Mouse (Mus musculus): ENCODE measurements at regions not wholly inside any gene's neighbourhood (a gene's known extent, or its start where the extent isn't known, plus 50 kb on each side); places are given as distances from the start of the nearest gene placed in this dataset.

- H3K27ac ChIP-seq (ENCODE audit: low read length), result no peak overlapping the region
- ATAC-seq (ENCODE audit: insufficient read depth, low FRiP score), result no peak
- no peaks in the 10 kb centered on the region for H3K27me3 ChIP-seq (ENCODE audit: control insufficient read depth, insufficient read depth, low read length)
- no peak overlapping the region for H3K9ac ChIP-seq (ENCODE audit: low read length)
- no peak overlapping the region for H3K4me3 ChIP-seq (replicated peaks; ENCODE audit: low read length)
- H3K4me1 ChIP-seq (ENCODE audit: control insufficient read depth, insufficient read depth, low read length), result no peaks in the 10 kb centered on the region
- no peak overlapping the region for H3K4me2 ChIP-seq (ENCODE audit: low read depth, low read length)
- WGBS, result 44% methylated on average over 10 of the region's 10 CpGs
- no peaks in the 10 kb centered on the region for H3K36me3 ChIP-seq (ENCODE audit: control insufficient read depth, insufficient read depth, low read length)
- no peaks in the 10 kb centered on the region for H3K9me3 ChIP-seq (replicated peaks; ENCODE audit: control insufficient read depth, low read length)
Observed at GRCm38 (mm10) chr14:48942882-48943281, 123.0 kb upstream of the Ap5m1 start.

- Histone ChIP-seq H3K4me2 (ENCODE audit: low read depth, low read length) (no peak overlapping the region), H3K27ac (ENCODE audit: low read length) (no peak overlapping the region), H3K9ac (ENCODE audit: low read length) (no peak overlapping the region), H3K4me1 (ENCODE audit: control insufficient read depth, insufficient read depth, low read length) (no peaks in the 10 kb centered on the region), H3K27me3 (ENCODE audit: control insufficient read depth, insufficient read depth, low read length) (no peaks in the 10 kb centered on the region), H3K9me3 (replicated peaks; ENCODE audit: control insufficient read depth, low read length) (no peaks in the 10 kb centered on the region), H3K36me3 (ENCODE audit: control insufficient read depth, insufficient read depth, low read length) (no peaks in the 10 kb centered on the region), H3K4me3 (replicated peaks; ENCODE audit: low read length) (no peak overlapping the region)
- WGBS, result 82% methylated on average over 9 of the region's 9 CpGs
- ATAC-seq (ENCODE audit: insufficient read depth, low FRiP score), result no peak
Observed at GRCm38 (mm10) chr14:48930886-48931285, 135.0 kb upstream of the Ap5m1 start.

GRCm38 (mm10) chr14:48925870-48926269 lies 140.0 kb upstream of the Ap5m1 start:
- WGBS, result 62% methylated on average over 1 of the region's 1 CpGs

GRCm38 (mm10) chr14:48909420-48909819 lies 156.5 kb upstream of the Ap5m1 start:
- Histone ChIP-seq H3K4me3 (replicated peaks; ENCODE audit: low read length) (no peak overlapping the region), H3K4me2 (ENCODE audit: low read depth, low read length) (no peak overlapping the region), H3K27ac (ENCODE audit: low read length) (no peak overlapping the region), H3K4me1 (ENCODE audit: control insufficient read depth, insufficient read depth, low read length) (0 out of 2 replicates have a peak, but pooled peaks cover 2% of the 10 kb centered on the region), H3K36me3 (ENCODE audit: control insufficient read depth, insufficient read depth, low read length) (no peaks in the 10 kb centered on the region), H3K9ac (ENCODE audit: low read length) (no peak overlapping the region), H3K9me3 (replicated peaks; ENCODE audit: control insufficient read depth, low read length) (no peaks in the 10 kb centered on the region), H3K27me3 (ENCODE audit: control insufficient read depth, insufficient read depth, low read length) (no peaks in the 10 kb centered on the region)
- 59% methylated on average over 13 of the region's 13 CpGs for WGBS
- ATAC-seq (ENCODE audit: insufficient read depth, low FRiP score), result no peak

More at GRCm38 (mm10) chr14:48925870-48926269, 140.0 kb upstream of the Ap5m1 start:
- Histone ChIP-seq H3K36me3 (ENCODE audit: control insufficient read depth, insufficient read depth, low read length) (no peaks in the 10 kb centered on the region), H3K9ac (ENCODE audit: low read length) (no peak overlapping the region), H3K27me3 (ENCODE audit: control insufficient read depth, insufficient read depth, low read length) (no peaks in the 10 kb centered on the region), H3K4me1 (ENCODE audit: control insufficient read depth, insufficient read depth, low read length) (no peaks in the 10 kb centered on the region), H3K4me3 (replicated peaks; ENCODE audit: low read length) (no peak overlapping the region), H3K9me3 (replicated peaks; ENCODE audit: control insufficient read depth, low read length) (no peaks in the 10 kb centered on the region), H3K27ac (ENCODE audit: low read length) (no peak overlapping the region), H3K4me2 (ENCODE audit: low read depth, low read length) (no peak overlapping the region)
- ATAC-seq (ENCODE audit: insufficient read depth, low FRiP score), result no peak

- H3K4me1 ChIP-seq (ENCODE audit: control insufficient read depth, insufficient read depth, low read length), result 0 out of 2 replicates have a peak, but pooled peaks cover 2% of the 10 kb centered on the region
- no peaks in the 10 kb centered on the region for H3K9me3 ChIP-seq (replicated peaks; ENCODE audit: control insufficient read depth, low read length)
- H3K27me3 ChIP-seq (ENCODE audit: control insufficient read depth, insufficient read depth, low read length), result no peaks in the 10 kb centered on the region
- no peak overlapping the region for H3K27ac ChIP-seq (ENCODE audit: low read length)
- H3K4me3 ChIP-seq (replicated peaks; ENCODE audit: low read length), result no peak overlapping the region
- 66% methylated on average over 14 of the region's 14 CpGs for WGBS
- no peak for ATAC-seq (ENCODE audit: insufficient read depth, low FRiP score)
- H3K9ac ChIP-seq (ENCODE audit: low read length), result no peak overlapping the region
- no peak overlapping the region for H3K4me2 ChIP-seq (ENCODE audit: low read depth, low read length)
- no peaks in the 10 kb centered on the region for H3K36me3 ChIP-seq (ENCODE audit: control insufficient read depth, insufficient read depth, low read length)
Observed at GRCm38 (mm10) chr14:48907991-48908698, 157.8 kb upstream of the Ap5m1 start.

GRCm38 (mm10) chr14:48907403-48907973 lies 158.4 kb upstream of the Ap5m1 start:
- ATAC-seq (ENCODE audit: insufficient read depth, low FRiP score), result no peak
- H3K27me3 ChIP-seq (ENCODE audit: control insufficient read depth, insufficient read depth, low read length), result no peaks in the 10 kb centered on the region
- H3K4me1 ChIP-seq (ENCODE audit: control insufficient read depth, insufficient read depth, low read length), result 0 out of 2 replicates have a peak, but pooled peaks cover 2% of the 10 kb centered on the region
- H3K9ac ChIP-seq (ENCODE audit: low read length), result no peak overlapping the region
- H3K9me3 ChIP-seq (replicated peaks; ENCODE audit: control insufficient read depth, low read length), result no peaks in the 10 kb centered on the region
- H3K36me3 ChIP-seq (ENCODE audit: control insufficient read depth, insufficient read depth, low read length), result no peaks in the 10 kb centered on the region
- 71% methylated on average over 6 of the region's 6 CpGs for WGBS
- no peak overlapping the region for H3K4me2 ChIP-seq (ENCODE audit: low read depth, low read length)
- H3K4me3 ChIP-seq (replicated peaks; ENCODE audit: low read length), result no peak overlapping the region
- no peak overlapping the region for H3K27ac ChIP-seq (ENCODE audit: low read length)

GRCm38 (mm10) chr14:48906956-48907355 lies 158.9 kb upstream of the Ap5m1 start:
- Histone ChIP-seq H3K9me3 (replicated peaks; ENCODE audit: control insufficient read depth, low read length) (no peaks in the 10 kb centered on the region), H3K4me3 (replicated peaks; ENCODE audit: low read length) (no peak overlapping the region), H3K27ac (ENCODE audit: low read length) (no peak overlapping the region), H3K27me3 (ENCODE audit: control insufficient read depth, insufficient read depth, low read length) (no peaks in the 10 kb centered on the region), H3K9ac (ENCODE audit: low read length) (no peak overlapping the region), H3K4me1 (ENCODE audit: control insufficient read depth, insufficient read depth, low read length) (0 out of 2 replicates have a peak, but pooled peaks cover 2% of the 10 kb centered on the region), H3K36me3 (ENCODE audit: control insufficient read depth, insufficient read depth, low read length) (no peaks in the 10 kb centered on the region), H3K4me2 (ENCODE audit: low read depth, low read length) (no peak overlapping the region)
- 94% methylated on average over 1 of the region's 1 CpGs for WGBS
- ATAC-seq (ENCODE audit: insufficient read depth, low FRiP score), result no peak

- Histone ChIP-seq H3K27me3 (ENCODE audit: control insufficient read depth, insufficient read depth, low read length) (no peaks in the 10 kb centered on the region), H3K9me3 (replicated peaks; ENCODE audit: control insufficient read depth, low read length) (no peaks in the 10 kb centered on the region), H3K4me1 (ENCODE audit: control insufficient read depth, insufficient read depth, low read length) (0 out of 2 replicates have a peak, but pooled peaks cover 2% of the 10 kb centered on the region), H3K4me2 (ENCODE audit: low read depth, low read length) (no peak overlapping the region), H3K36me3 (ENCODE audit: control insufficient read depth, insufficient read depth, low read length) (no peaks in the 10 kb centered on the region), H3K9ac (ENCODE audit: low read length) (no peak overlapping the region), H3K27ac (ENCODE audit: low read length) (no peak overlapping the region), H3K4me3 (replicated peaks; ENCODE audit: low read length) (no peak overlapping the region)
- no peak for ATAC-seq (ENCODE audit: insufficient read depth, low FRiP score)
- 72% methylated on average over 1 of the region's 1 CpGs for WGBS
Observed at GRCm38 (mm10) chr14:48904576-48904975, 161.3 kb upstream of the Ap5m1 start.

GRCm38 (mm10) chr14:48903526-48903925 lies 162.4 kb upstream of the Ap5m1 start:
- H3K4me1 ChIP-seq (ENCODE audit: control insufficient read depth, insufficient read depth, low read length), result 0 out of 2 replicates have a peak, but pooled peaks cover 2% of the 10 kb centered on the region
- WGBS, result 42% methylated on average over 5 of the region's 5 CpGs
- H3K27me3 ChIP-seq (ENCODE audit: control insufficient read depth, insufficient read depth, low read length), result no peaks in the 10 kb centered on the region
- no peak for ATAC-seq (ENCODE audit: insufficient read depth, low FRiP score)
- H3K27ac ChIP-seq (ENCODE audit: low read length), result no peak overlapping the region
- H3K9me3 ChIP-seq (replicated peaks; ENCODE audit: control insufficient read depth, low read length), result no peaks in the 10 kb centered on the region
- H3K4me3 ChIP-seq (replicated peaks; ENCODE audit: low read length), result no peak overlapping the region
- H3K4me2 ChIP-seq (ENCODE audit: low read depth, low read length), result no peak overlapping the region
- no peaks in the 10 kb centered on the region for H3K36me3 ChIP-seq (ENCODE audit: control insufficient read depth, insufficient read depth, low read length)
- H3K9ac ChIP-seq (ENCODE audit: low read length), result no peak overlapping the region

Measured in stomach, embryonic 16.5 days (tissue).